Mouse (Mus musculus) hindbrain, embryonic 16.5 days (tissue): ENCODE measurements around the gene Liph. TPM values are rescaled to one million over a fixed set of nuclear protein-coding genes. Genes with fewer than 3 reads are reported as not detected.

ENCODE experiments used
- ATAC-seq: fragments of 200-750 bp; cut with Nextera tagmentation; 2 replicates; pipeline ENCODE4 v1.8.0; 2017; ENCODE audit warnings: moderate TSS enrichment, moderate library complexity
- H3K27ac ChIP-seq: fragments of 300-500 bp; sonication (generic); 2 replicates; pipeline ENCODE4 v1.5.1; 2014; ENCODE audit warnings: low read depth, mild to moderate bottlenecking, control low read depth, low read length, moderate library complexity
- H3K27me3 ChIP-seq: fragments of 300-500 bp; sonication (generic); replicated peaks from 2 replicates; pipeline ENCODE4 v1.6.1; 2014; ENCODE audit warnings: low read length; ENCODE audit not compliant: control insufficient read depth, insufficient read depth
- H3K36me3 ChIP-seq: fragments of 300-500 bp; sonication (generic); 2 replicates; pipeline ENCODE4 v1.6.1; 2014; ENCODE audit warnings: mild to moderate bottlenecking, low read length, moderate library complexity, mixed read lengths; ENCODE audit not compliant: control insufficient read depth, insufficient read depth
- H3K4me1 ChIP-seq: fragments of 300-500 bp; sonication (generic); 2 replicates; pipeline ENCODE4 v1.6.1; 2014; ENCODE audit warnings: low read depth, low read length; ENCODE audit not compliant: control insufficient read depth, insufficient read depth
- H3K4me2 ChIP-seq: fragments of 300-500 bp; sonication (generic); 2 replicates; pipeline ENCODE4 v1.6.1; 2014; ENCODE audit warnings: mild to moderate bottlenecking, low read length, control low read depth, moderate library complexity
- H3K4me3 ChIP-seq: fragments of 300-500 bp; sonication (generic); 2 replicates; pipeline ENCODE4 v1.5.1; 2014; ENCODE audit warnings: mild to moderate bottlenecking, low read length, control low read depth, moderate library complexity
- H3K9ac ChIP-seq: fragments of 300-500 bp; sonication (generic); 2 replicates; pipeline ENCODE4 v1.6.1; 2014; ENCODE audit warnings: low read depth, mild to moderate bottlenecking, control low read depth, low read length, moderate library complexity
- H3K9me3 ChIP-seq: fragments of 300-500 bp; sonication (generic); 2 replicates; pipeline ENCODE4 v1.6.1; 2014; ENCODE audit warnings: mild to moderate bottlenecking, low read length, moderate library complexity; ENCODE audit not compliant: control insufficient read depth
- WGBS: fragments of 180-500 bp; shearing (Covaris S2); extraction: QIAGEN DNeasy Blood & Tissue Kit; methylation state at CpG from one replicate; pipeline ENCODE4 v1.1.7; 2014; 5-methylcytosine and 5-hydroxymethylcytosine counted together
- polyA plus RNA-seq: library from polyadenylated mRNA; unstranded; fragments of >200 nt; fragmentation: Nextera tagmentation; extraction: Ambion mirVana; gene quantifications from 2 replicates; pipeline ENCODE4 v1.2.1, GENCODE M21; 2015

Liph gene
- polyA plus RNA-seq, 1 experiment from 2014 or later = 1.0 TPM

- Histone ChIP-seq H3K4me2 (no peak overlapping the region), H3K36me3 (no peaks in the 10 kb centered on the region), H3K9ac (no peak overlapping the region), H3K9me3 (no peaks in the 10 kb centered on the region), H3K27me3 (no peaks in the 10 kb centered on the region), H3K4me3 (no peak overlapping the region), H3K27ac (no peak overlapping the region), H3K4me1 (no peaks in the 10 kb centered on the region)
- 41% methylated on average over 3 of the region's 3 CpGs for WGBS
- no peak for ATAC-seq
These were observed 9.3 kb downstream of the Liph start for GRCm38 (mm10) chr16:21986191-21986590.

- Histone ChIP-seq H3K27me3 (no peaks in the 10 kb centered on the region), H3K9ac (no peak overlapping the region), H3K36me3 (no peaks in the 10 kb centered on the region), H3K4me2 (no peak overlapping the region), H3K4me3 (no peak overlapping the region), H3K9me3 (no peaks in the 10 kb centered on the region), H3K27ac (no peak overlapping the region), H3K4me1 (no peaks in the 10 kb centered on the region)
- no peak for ATAC-seq
- WGBS = 86% methylated on average over 12 of the region's 12 CpGs
These were observed 11.4 kb downstream of the Liph start for GRCm38 (mm10) chr16:21984091-21984490.

GRCm38 (mm10) chr16:21983581-21983980, 11.9 kb downstream of the Liph start:
- Histone ChIP-seq H3K27me3 (no peaks in the 10 kb centered on the region), H3K27ac (no peak overlapping the region), H3K4me2 (no peak overlapping the region), H3K4me1 (no peaks in the 10 kb centered on the region), H3K9ac (no peak overlapping the region), H3K9me3 (no peaks in the 10 kb centered on the region), H3K4me3 (no peak overlapping the region), H3K36me3 (no peaks in the 10 kb centered on the region)
- WGBS = 93% methylated on average over 4 of the region's 4 CpGs
- ATAC-seq = no peak

GRCm38 (mm10) chr16:21983146-21983545, 12.3 kb downstream of the Liph start:
- ATAC-seq = no peak
- whole genome bisulfite sequencing = 96% methylated on average over 9 of the region's 9 CpGs
- H3K9ac ChIP-seq = no peak overlapping the region
- no peak overlapping the region for H3K4me2 ChIP-seq
- H3K27ac ChIP-seq = no peak overlapping the region
- H3K4me1 ChIP-seq = no peaks in the 10 kb centered on the region
- H3K4me3 ChIP-seq = no peak overlapping the region
- H3K36me3 ChIP-seq = no peaks in the 10 kb centered on the region
- H3K9me3 ChIP-seq = no peaks in the 10 kb centered on the region
- no peaks in the 10 kb centered on the region for H3K27me3 ChIP-seq

GRCm38 (mm10) chr16:21977347-21977746, 18.1 kb downstream of the Liph start:
- Histone ChIP-seq H3K4me3 (no peak overlapping the region), H3K27me3 (no peaks in the 10 kb centered on the region), H3K4me1 (peaks cover 4% of the 10 kb centered on the region; the same call in 1 of the 2 replicates), H3K9me3 (no peaks in the 10 kb centered on the region), H3K9ac (no peak overlapping the region), H3K36me3 (no peaks in the 10 kb centered on the region), H3K27ac (no peak overlapping the region), H3K4me2 (no peak overlapping the region)
- WGBS = 77% methylated on average over 5 of the region's 5 CpGs
- ATAC-seq = no peak

GRCm38 (mm10) chr16:21976203-21976602, 19.3 kb downstream of the Liph start:
- Histone ChIP-seq H3K27me3 (no peaks in the 10 kb centered on the region), H3K4me2 (peak overlapping the region; percentile 49), H3K27ac (no peak overlapping the region), H3K4me3 (peak overlapping the region; percentile 14), H3K4me1 (peaks cover 4% of the 10 kb centered on the region; the same call in 1 of the 2 replicates), H3K9me3 (no peaks in the 10 kb centered on the region), H3K36me3 (no peaks in the 10 kb centered on the region), H3K9ac (peak overlapping the region; percentile 35; the same call in 1 of the 2 replicates)
- no peak for ATAC-seq
- WGBS = under 1% methylated on average over 16 of the region's 16 CpGs

- no peak for ATAC-seq
- no peak overlapping the region for H3K27ac ChIP-seq
- no peaks in the 10 kb centered on the region for H3K9me3 ChIP-seq
- H3K4me2 ChIP-seq = no peak overlapping the region
- no peaks in the 10 kb centered on the region for H3K36me3 ChIP-seq
- no peak overlapping the region for H3K4me3 ChIP-seq
- H3K9ac ChIP-seq = no peak overlapping the region
- H3K27me3 ChIP-seq = no peaks in the 10 kb centered on the region
- 75% methylated on average over 4 of the region's 4 CpGs for WGBS
- H3K4me1 ChIP-seq = peaks cover 4% of the 10 kb centered on the region; the same call in 1 of the 2 replicates
These were observed 24.0 kb downstream of the Liph start for GRCm38 (mm10) chr16:21971446-21971845.

- H3K36me3 ChIP-seq = no peaks in the 10 kb centered on the region
- no peaks in the 10 kb centered on the region for H3K4me1 ChIP-seq
- no peaks in the 10 kb centered on the region for H3K27me3 ChIP-seq
- no peaks in the 10 kb centered on the region for H3K9me3 ChIP-seq
- H3K4me2 ChIP-seq = no peak overlapping the region
- no peak overlapping the region for H3K4me3 ChIP-seq
- H3K27ac ChIP-seq = no peak overlapping the region
- no peak overlapping the region for H3K9ac ChIP-seq
- WGBS = 89% methylated on average over 6 of the region's 6 CpGs
- ATAC-seq = no peak
These were observed 24.9 kb downstream of the Liph start for GRCm38 (mm10) chr16:21970536-21970935.

GRCm38 (mm10) chr16:21969874-21970273, 25.6 kb downstream of the Liph start:
- Histone ChIP-seq H3K4me1 (no peaks in the 10 kb centered on the region), H3K27ac (no peak overlapping the region), H3K9me3 (no peaks in the 10 kb centered on the region), H3K4me2 (no peak overlapping the region), H3K9ac (no peak overlapping the region), H3K4me3 (no peak overlapping the region), H3K36me3 (no peaks in the 10 kb centered on the region), H3K27me3 (no peaks in the 10 kb centered on the region)
- ATAC-seq = no peak
- 79% methylated on average over 4 of the region's 5 CpGs for WGBS

GRCm38 (mm10) chr16:21965576-21965975, 29.9 kb downstream of the Liph start:
- Histone ChIP-seq H3K9ac (no peak overlapping the region), H3K36me3 (no peaks in the 10 kb centered on the region), H3K27ac (no peak overlapping the region), H3K4me1 (no peaks in the 10 kb centered on the region), H3K27me3 (no peaks in the 10 kb centered on the region), H3K9me3 (no peaks in the 10 kb centered on the region), H3K4me2 (no peak overlapping the region), H3K4me3 (no peak overlapping the region)
- ATAC-seq = no peak
- 92% methylated on average over 3 of the region's 3 CpGs for WGBS
